Mouse (Mus musculus) hindbrain, embryonic 12.5 days (tissue): ENCODE results near the gene Myo3a. TPM values are rescaled to one million over a fixed set of nuclear protein-coding genes. Genes with fewer than 3 reads are reported as not detected.

ENCODE experiments used
- microRNA-seq: library from miRNA; unstranded; fragments of <30 nt; microRNA quantifications from one replicate; pipeline ENCODE4, GENCODE M21; 2017
- polyA plus RNA-seq: library from polyadenylated mRNA; unstranded; fragments of >200 nt; fragmentation: Nextera tagmentation; extraction: Ambion mirVana; gene quantifications from 2 replicates; pipeline ENCODE4 v1.2.1, GENCODE M21; 2016

Gene Myo3a
- polyA plus RNA-seq, 1 experiment from 2014 or later, result 0.12 TPM

Small RNA genes lying within 50 kb of the gene (microRNA-seq; reads per million reads assigned to microRNA genes)
- not detected for gene Gm23636
- not detected for gene Mir3967
